Mouse (Mus musculus): ENCODE measurements around the gene Rab7b. TPM values are rescaled to one million over a fixed set of nuclear protein-coding genes. Genes with fewer than 3 reads are reported as not detected.

The Rab7b gene
- total RNA-seq, 2 experiments from 2014 or later, result 3.0 to 3.3 TPM

DNA sequence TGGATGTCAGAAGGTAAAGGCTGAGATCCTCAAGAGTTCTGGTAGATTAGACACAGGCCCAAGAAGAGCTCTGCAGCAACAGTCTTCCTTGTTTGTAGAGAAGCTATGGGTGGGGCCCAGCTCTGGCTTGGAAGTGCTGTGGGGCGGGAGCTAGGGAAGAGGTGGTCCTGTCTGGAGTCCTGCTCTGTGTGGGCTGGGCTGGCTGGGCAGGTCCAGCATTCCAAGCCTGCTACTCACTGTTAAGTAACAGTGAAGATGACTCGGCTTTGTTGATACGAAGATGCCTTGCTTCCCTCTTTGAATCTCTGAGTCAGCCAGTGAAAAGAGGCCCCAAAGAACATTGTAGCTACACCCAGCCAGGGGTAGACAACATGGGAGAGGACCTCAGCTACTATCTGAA lies 1.9 kb downstream of the Rab7b start:
- intact Hi-C loops (cut with DNase I), result no loop called here
- DNase-seq (ENCODE audit: low spot score in 2 of 2), result peak in 1 of 2 experiments; percentile 24

- intact Hi-C loops (cut with DNase I), result no loop called here
- DNase-seq (ENCODE audit: low spot score in 2 of 2), result no peak
Measured at GRCm38 (mm10) chr1:131691356-131691755, 2.9 kb downstream of the Rab7b start.

- intact Hi-C loops (cut with DNase I), result no loop called here
- DNase-seq (ENCODE audit: low spot score in 2 of 2), result no peak
Measured at GRCm38 (mm10) chr1:131695308-131695707, 6.8 kb downstream of the Rab7b start.

DNA sequence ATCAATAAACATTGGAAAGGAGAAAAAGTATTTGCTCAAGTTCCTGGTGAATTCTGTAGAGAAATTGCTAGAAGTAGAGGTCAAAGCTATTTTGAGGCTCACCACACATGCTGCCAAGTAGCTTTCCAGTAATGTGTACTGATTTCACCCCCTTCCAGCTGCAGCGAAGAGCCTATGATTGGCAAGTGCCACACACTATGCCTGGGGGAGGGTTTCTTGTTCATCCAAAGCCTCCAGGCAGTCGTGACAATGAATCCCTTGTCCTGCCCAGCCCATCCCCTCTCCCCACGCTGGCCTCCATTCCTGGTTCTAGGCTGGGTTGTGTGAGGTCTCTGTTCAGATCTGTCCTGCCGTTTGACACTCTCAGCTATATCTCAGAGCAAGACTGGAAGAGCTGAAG lies 7.8 kb downstream of the Rab7b start:
- intact Hi-C loops (cut with DNase I), result no loop called here

GRCm38 (mm10) chr1:131698770-131699169 lies 10.3 kb downstream of the Rab7b start:
- intact Hi-C loops (cut with DNase I), result no loop called here
- DNase-seq (ENCODE audit: low spot score in 2 of 2), result no peak

More for the DNA sequence above, 7.8 kb downstream of the Rab7b start:
- no peak for DNase-seq (ENCODE audit: low spot score in 2 of 2)

DNA sequence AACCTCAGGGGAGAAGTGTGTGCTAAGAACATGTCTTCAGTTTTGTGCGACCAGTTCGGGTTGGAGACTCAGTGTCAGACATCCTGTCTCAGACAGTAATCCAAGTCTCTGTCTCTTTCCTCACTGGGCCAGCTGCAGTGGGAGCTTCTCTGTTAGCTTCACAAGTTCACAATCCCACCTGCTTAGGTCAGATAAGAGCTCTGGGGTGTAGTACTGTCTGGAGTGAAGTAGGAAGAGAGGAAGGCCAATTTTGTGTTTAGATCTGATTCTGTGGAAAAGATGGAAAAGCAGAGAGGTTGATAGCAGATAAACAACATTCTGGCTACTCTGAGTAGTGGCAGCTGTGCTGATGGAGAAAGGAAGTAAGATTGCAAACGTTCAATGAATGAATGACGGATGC lies 11.1 kb downstream of the Rab7b start:
- intact Hi-C loops (cut with DNase I), result no loop called here
- no peak for DNase-seq (ENCODE audit: low spot score in 2 of 2)

DNA sequence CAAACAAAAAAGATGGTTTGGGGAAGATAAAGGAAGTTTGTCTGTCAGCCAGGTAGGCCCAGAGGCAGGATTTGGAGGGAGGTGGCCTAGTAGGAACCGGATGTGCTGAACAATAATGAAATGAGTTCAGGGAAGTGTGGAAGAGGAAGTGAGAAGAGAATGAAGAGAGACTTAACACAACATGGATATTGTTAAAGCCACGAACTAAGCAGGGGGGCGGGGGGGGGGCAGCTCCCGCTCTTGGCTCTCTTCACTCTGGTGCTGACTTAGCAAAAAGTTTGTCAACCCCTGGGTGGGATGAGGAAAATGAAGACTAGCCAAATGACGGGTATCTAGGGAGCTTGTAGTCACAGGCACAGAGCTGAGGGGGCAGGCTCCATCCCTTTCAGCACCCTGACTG lies 12.0 kb downstream of the Rab7b start:
- intact Hi-C loops (cut with DNase I), result no loop called here

DNA sequence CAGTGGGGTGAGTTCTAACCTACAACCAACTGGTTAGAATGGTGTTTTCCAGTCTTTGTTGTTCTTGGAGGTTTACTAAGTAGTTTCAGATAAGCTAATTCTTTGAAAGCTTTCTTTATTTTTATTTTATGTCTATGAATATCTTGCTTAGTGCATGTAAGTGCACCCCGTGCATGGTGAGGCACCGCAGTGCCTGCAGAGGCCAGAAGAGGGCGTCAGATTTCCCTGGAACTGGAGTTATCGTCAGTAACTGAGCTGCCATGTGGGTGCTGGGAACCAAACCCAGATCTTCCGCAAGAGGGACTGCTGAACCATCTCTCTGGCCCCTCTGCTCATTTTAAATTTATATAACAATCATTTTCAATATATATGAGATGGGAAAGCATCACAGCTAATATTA lies 12.9 kb downstream of the Rab7b start:
- DNase-seq (ENCODE audit: low spot score in 2 of 2), result no peak
- intact Hi-C loops (cut with DNase I), result no loop called here

More for the DNA sequence above, 12.0 kb downstream of the Rab7b start:
- DNase-seq (ENCODE audit: low spot score in 2 of 2), result no peak

- intact Hi-C loops (cut with DNase I), result no loop called here
- no peak for DNase-seq (ENCODE audit: low spot score in 2 of 2)
Measured at GRCm38 (mm10) chr1:131702094-131702766, 13.7 kb downstream of the Rab7b start.

DNA sequence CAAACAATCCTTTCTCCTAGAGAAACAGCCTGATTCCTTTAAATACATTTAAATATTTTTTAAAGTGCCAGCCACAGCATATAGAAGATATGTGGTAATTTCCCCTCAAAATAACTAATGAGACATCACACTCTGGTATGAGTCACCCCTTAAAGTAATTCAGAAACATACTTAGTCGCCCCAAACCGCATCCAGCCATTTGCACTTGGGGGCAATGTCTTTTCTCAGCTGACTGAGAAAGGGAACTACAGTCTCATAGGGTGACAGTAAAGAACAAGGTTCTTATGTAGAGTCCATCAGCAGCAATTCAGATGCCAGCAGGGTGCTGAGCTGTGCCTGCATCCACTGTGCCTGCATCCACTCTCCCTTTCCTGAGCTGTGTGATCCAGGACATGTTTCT lies 15.0 kb downstream of the Rab7b start:
- intact Hi-C loops (cut with DNase I), result no loop called here
- DNase-seq (ENCODE audit: low spot score in 2 of 2), result no peak

GRCm38 (mm10) chr1:131708338-131708737 lies 19.8 kb downstream of the Rab7b start:
- intact Hi-C loops (cut with DNase I), result no loop called here
- DNase-seq (ENCODE audit: low spot score in 2 of 2), result no peak

DNA sequence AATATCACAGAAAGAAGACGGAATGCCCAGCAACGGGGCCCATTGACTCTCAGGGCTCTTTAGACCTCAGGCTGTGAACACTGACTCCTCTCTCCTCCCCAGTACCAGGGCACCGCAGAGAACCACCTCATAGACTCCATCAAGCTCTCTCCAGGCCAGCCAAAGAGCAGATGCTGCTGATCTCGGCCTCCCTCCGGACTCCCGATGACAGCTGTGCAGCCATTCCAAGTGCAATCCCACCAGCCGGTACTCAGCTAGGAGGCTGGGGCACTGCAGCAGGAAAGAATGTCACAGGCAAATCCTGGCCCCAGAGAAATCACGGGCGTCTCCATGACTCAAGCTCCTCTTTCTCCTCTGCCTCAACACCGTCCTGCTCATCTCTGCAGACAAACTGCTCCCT lies 23.0 kb downstream of the Rab7b start:
- DNase-seq (ENCODE audit: low spot score in 2 of 2), result no peak
- intact Hi-C loops (cut with DNase I), result loop anchor here (5.0 to 10.0 kb wide), 2 partner anchors 136 to 263 kb away; no protein-coding TSS in a partner anchor

DNA sequence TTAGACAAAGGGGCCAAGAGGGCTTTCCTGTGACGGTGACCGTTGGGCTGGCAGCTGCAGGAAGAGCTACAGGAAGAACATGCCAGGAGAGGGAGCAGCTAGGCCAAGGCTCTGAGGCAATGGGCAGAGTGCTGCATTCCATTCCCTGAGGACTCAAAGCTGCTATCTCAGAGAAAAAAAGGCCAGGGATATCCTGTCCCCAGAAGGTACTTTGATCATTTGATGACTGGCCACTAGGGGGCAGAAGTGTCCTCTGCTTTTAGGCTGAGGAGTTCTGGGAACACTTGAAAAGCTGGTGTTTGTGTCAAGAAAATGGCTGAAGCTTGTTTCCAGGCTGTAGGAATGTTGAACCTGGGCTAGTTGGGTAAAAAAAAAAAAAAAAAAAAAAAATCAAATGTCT lies 23.9 kb downstream of the Rab7b start:
- DNase-seq (ENCODE audit: low spot score in 2 of 2), result peak; percentile 71 to 84
- intact Hi-C loops (cut with DNase I), result loop anchor here (1.0 to 10.0 kb wide), 3 partner anchors 53 to 262 kb away; no protein-coding TSS in a partner anchor

DNA sequence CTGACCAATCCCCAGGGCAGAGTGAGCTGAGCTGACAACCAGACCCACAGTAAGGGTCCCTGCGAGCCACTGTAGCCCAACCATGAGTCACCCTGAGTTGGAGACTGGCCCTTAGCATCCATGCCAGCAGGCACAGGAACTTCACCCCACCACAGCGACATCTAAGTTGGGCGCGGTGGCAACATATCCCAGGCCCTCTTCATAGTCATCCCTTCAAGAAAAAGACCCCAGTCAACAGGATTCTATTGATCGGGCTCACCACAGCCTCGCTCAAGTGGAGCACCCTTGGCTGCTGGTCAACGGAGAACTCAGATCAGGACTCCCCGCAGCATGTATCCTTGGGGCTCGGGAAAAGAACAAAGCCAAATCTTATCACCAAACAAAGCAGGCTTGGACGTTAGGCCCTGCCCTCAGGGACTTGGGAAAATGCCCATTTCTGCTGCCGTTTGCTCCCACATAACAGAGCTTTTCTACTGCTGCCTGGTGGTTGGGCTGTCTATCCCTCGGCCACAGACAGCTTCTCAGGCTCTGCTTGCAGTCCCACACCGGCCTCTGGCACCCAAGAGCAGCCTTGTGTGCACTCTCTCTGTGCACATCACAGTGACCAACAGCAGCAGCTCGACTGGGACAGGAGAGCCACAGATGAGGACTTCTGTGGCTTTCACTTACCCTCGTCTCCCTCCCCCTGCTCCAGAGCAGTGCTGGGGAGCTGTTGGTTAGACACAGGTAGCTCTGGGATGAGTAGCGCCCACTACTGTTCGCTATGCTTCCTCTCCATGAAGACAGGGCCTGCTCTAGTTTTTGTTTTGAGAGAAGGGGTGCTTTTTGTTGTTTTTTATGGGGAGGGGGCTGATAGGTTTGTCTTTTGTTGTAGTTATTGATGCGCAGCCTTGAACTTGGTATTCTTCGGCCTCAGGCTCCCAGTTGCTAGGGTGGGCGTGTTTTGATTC lies 26.2 kb downstream of the Rab7b start:
- intact Hi-C loops (cut with DNase I), result loop anchor here (5.0 to 10.0 kb wide), 2 partner anchors 133 to 260 kb away; no protein-coding TSS in a partner anchor
- DNase-seq (ENCODE audit: low spot score in 2 of 2), result no peak

- no peak for DNase-seq (ENCODE audit: low spot score in 2 of 2)
- intact Hi-C loops (cut with DNase I), result loop anchor here (10.0 kb wide), 1 partner anchor 256 kb away; no protein-coding TSS in a partner anchor
Measured at GRCm38 (mm10) chr1:131718952-131719694, 30.6 kb downstream of the Rab7b start.

DNA sequence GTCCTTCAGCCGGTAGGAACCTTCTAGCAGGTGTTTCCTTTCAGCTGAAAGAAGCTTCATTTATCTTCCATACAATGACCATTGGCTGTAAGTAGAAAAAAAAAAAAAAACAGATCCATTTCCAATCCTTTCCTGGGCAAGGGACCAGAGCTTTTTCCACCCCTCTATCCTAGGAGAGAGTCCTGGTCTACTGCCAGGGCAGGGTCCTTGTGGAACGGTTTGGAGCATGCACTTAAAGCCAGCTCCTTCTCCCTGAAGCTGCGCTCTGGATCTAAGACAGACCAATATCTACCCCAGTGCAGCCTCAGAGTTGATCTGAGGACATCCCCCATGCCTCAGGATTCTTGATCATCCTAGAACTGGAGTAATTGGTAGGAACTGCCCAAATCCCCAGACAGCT lies 33.5 kb downstream of the Rab7b start:
- DNase-seq (ENCODE audit: low spot score in 2 of 2), result no peak
- intact Hi-C loops (cut with DNase I), result no loop called here

DNA sequence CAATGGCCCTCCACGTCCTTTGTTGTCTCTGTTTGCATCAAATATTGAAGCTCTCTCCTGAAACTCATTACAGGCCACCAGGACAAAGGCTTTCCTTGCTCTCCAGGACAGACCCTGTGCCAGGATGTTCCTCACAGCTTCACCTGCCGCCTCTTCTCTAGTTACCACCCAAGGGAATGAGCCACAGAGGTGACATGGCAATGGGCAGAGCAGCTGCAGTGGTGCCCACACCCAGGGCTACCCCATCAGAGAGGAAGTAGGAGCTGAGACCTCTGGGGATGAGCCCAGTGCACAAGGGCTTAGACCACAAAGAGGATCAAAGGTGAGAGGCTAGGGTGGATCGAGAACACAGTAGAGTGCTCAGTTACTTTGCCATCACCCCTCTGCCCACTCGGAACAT lies 35.1 kb downstream of the Rab7b start:
- DNase-seq (ENCODE audit: low spot score in 2 of 2), result no peak
- intact Hi-C loops (cut with DNase I), result no loop called here

- intact Hi-C loops (cut with DNase I), result no loop called here
- DNase-seq (ENCODE audit: low spot score in 2 of 2), result no peak
Measured at GRCm38 (mm10) chr1:131726586-131726985, 38.1 kb downstream of the Rab7b start.

GRCm38 (mm10) chr1:131730639-131731437 lies 42.3 kb downstream of the Rab7b start:
- DNase-seq (ENCODE audit: low spot score in 2 of 2), result no peak
- intact Hi-C loops (cut with DNase I), result no loop called here
